Mouse (Mus musculus) hindbrain, embryonic 16.5 days (tissue): ENCODE measurements at regions not wholly inside any gene's neighbourhood (a gene's known extent, or its start where the extent isn't known, plus 50 kb on each side); places are given as distances from the start of the nearest gene placed in this dataset.

Experiments
- ATAC-seq: fragments of 200-750 bp; cut with Nextera tagmentation; 2 replicates; pipeline ENCODE4 v1.8.0; 2017; ENCODE audit warnings: moderate TSS enrichment, moderate library complexity
- H3K27ac ChIP-seq: fragments of 300-500 bp; sonication (generic); 2 replicates; pipeline ENCODE4 v1.5.1; 2014; ENCODE audit warnings: low read depth, mild to moderate bottlenecking, control low read depth, low read length, moderate library complexity
- H3K27me3 ChIP-seq: fragments of 300-500 bp; sonication (generic); replicated peaks from 2 replicates; pipeline ENCODE4 v1.6.1; 2014; ENCODE audit warnings: low read length; ENCODE audit not compliant: control insufficient read depth, insufficient read depth
- H3K36me3 ChIP-seq: fragments of 300-500 bp; sonication (generic); 2 replicates; pipeline ENCODE4 v1.6.1; 2014; ENCODE audit warnings: mild to moderate bottlenecking, low read length, moderate library complexity, mixed read lengths; ENCODE audit not compliant: control insufficient read depth, insufficient read depth
- H3K4me1 ChIP-seq: fragments of 300-500 bp; sonication (generic); 2 replicates; pipeline ENCODE4 v1.6.1; 2014; ENCODE audit warnings: low read depth, low read length; ENCODE audit not compliant: control insufficient read depth, insufficient read depth
- H3K4me2 ChIP-seq: fragments of 300-500 bp; sonication (generic); 2 replicates; pipeline ENCODE4 v1.6.1; 2014; ENCODE audit warnings: mild to moderate bottlenecking, low read length, control low read depth, moderate library complexity
- H3K4me3 ChIP-seq: fragments of 300-500 bp; sonication (generic); 2 replicates; pipeline ENCODE4 v1.5.1; 2014; ENCODE audit warnings: mild to moderate bottlenecking, low read length, control low read depth, moderate library complexity
- H3K9ac ChIP-seq: fragments of 300-500 bp; sonication (generic); 2 replicates; pipeline ENCODE4 v1.6.1; 2014; ENCODE audit warnings: low read depth, mild to moderate bottlenecking, control low read depth, low read length, moderate library complexity
- H3K9me3 ChIP-seq: fragments of 300-500 bp; sonication (generic); 2 replicates; pipeline ENCODE4 v1.6.1; 2014; ENCODE audit warnings: mild to moderate bottlenecking, low read length, moderate library complexity; ENCODE audit not compliant: control insufficient read depth
- WGBS: fragments of 180-500 bp; shearing (Covaris S2); extraction: QIAGEN DNeasy Blood & Tissue Kit; methylation state at CpG from one replicate; pipeline ENCODE4 v1.1.7; 2014; 5-methylcytosine and 5-hydroxymethylcytosine counted together

DNA sequence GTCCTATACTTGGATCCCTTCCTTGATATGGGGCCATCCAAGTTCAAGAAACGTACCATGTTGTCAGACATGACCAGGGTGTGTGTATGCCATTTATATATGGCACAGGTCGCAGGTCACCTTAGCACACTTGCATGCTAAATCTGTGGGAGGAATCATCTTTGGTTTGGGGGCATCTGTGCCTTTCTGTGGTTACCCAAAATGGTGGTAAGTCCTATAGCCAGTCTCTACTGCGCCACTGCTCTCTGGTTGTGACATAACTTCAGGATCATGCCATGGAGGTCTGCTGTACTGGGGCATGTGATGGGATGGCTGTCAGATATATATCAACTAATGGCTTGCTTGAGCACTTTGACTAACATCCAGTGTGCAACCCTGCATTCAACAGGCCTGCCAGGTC, 112.9 kb upstream of the Rtl1 start:
- Histone ChIP-seq H3K9ac (no peak overlapping the region), H3K4me1 (no peaks in the 10 kb centered on the region), H3K4me2 (no peak overlapping the region), H3K9me3 (no peaks in the 10 kb centered on the region), H3K4me3 (no peak overlapping the region), H3K27ac (no peak overlapping the region), H3K36me3 (peaks cover 6% of the 10 kb centered on the region), H3K27me3 (no peaks in the 10 kb centered on the region)
- WGBS, result 95% methylated on average over 3 of the region's 3 CpGs
- no peak for ATAC-seq

- Histone ChIP-seq H3K27me3 (no peaks in the 10 kb centered on the region), H3K27ac (no peak overlapping the region), H3K4me3 (no peak overlapping the region), H3K4me1 (no peaks in the 10 kb centered on the region), H3K9ac (no peak overlapping the region), H3K36me3 (peaks cover 6% of the 10 kb centered on the region), H3K9me3 (no peaks in the 10 kb centered on the region), H3K4me2 (no peak overlapping the region)
- ATAC-seq, result no peak
- WGBS, result 91% methylated on average over 5 of the region's 5 CpGs
Measured at GRCm38 (mm10) chr12:109714061-109714460, 113.9 kb upstream of the Rtl1 start.

GRCm38 (mm10) chr12:109716991-109717390, 116.9 kb upstream of the Rtl1 start:
- ATAC-seq, result no peak
- Histone ChIP-seq H3K9ac (no peak overlapping the region), H3K9me3 (no peaks in the 10 kb centered on the region), H3K4me1 (no peaks in the 10 kb centered on the region), H3K27me3 (no peaks in the 10 kb centered on the region), H3K27ac (no peak overlapping the region), H3K4me2 (no peak overlapping the region), H3K4me3 (no peak overlapping the region), H3K36me3 (peaks cover 3% of the 10 kb centered on the region)
- 92% methylated on average over 20 of the region's 20 CpGs for WGBS

DNA sequence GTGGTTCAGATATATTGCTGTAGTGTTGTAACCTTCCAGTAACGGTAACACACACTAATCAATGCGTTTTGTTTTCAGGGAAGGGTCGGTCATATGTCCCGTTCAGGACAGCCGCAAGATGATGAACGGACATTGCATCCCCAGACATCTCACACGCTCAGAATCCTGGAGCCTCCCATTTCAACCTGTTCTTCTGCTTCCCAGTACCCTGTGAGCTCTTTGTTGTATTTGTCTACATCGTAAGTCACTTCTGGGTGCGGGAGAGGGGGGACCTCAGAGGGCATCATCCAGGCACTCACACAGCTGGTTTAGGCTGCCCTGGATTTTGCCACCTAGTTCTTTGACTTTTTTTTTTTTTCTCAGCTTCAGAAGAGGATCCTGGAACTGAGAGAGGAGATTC, 117.9 kb upstream of the Rtl1 start:
- no peak overlapping the region for H3K4me3 ChIP-seq
- WGBS, result 94% methylated on average over 9 of the region's 9 CpGs
- peaks cover 2% of the 10 kb centered on the region; the same call in 1 of the 2 replicates for H3K36me3 ChIP-seq
- H3K4me2 ChIP-seq, result no peak overlapping the region
- no peaks in the 10 kb centered on the region for H3K4me1 ChIP-seq
- no peaks in the 10 kb centered on the region for H3K27me3 ChIP-seq
- H3K9me3 ChIP-seq, result no peaks in the 10 kb centered on the region
- ATAC-seq, result no peak
- H3K27ac ChIP-seq, result no peak overlapping the region
- H3K9ac ChIP-seq, result no peak overlapping the region

DNA sequence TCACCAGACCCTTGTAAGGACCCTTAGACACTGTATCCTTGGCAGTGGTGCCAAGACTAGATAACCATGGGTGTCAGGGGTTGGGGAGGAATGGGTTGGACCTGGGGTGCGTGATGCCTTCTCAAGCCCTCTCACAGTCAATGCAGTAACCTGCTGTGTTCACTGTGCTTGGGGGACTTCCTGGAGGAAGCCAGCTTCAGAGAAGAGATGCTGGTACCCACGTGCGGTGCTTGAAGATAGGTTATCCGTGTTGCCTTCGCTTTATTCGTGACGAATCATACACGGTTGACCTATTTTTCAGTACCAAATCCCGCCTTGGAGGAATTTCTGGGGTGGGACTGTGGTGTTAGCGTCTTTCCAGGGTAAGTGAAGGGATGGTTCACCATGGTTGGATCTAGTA, 138.1 kb upstream of the Rtl1 start:
- 94% methylated on average over 10 of the region's 10 CpGs for WGBS
- Histone ChIP-seq H3K9ac (no peak overlapping the region), H3K9me3 (no peaks in the 10 kb centered on the region), H3K27ac (no peak overlapping the region), H3K4me3 (no peak overlapping the region), H3K36me3 (peaks cover 14% of the 10 kb centered on the region), H3K4me1 (no peaks in the 10 kb centered on the region), H3K4me2 (no peak overlapping the region), H3K27me3 (no peaks in the 10 kb centered on the region)
- ATAC-seq, result no peak

- no peak for ATAC-seq
- Histone ChIP-seq H3K36me3 (peaks cover 13% of the 10 kb centered on the region), H3K4me2 (no peak overlapping the region), H3K9ac (no peak overlapping the region), H3K27ac (no peak overlapping the region), H3K4me3 (no peak overlapping the region), H3K27me3 (no peaks in the 10 kb centered on the region), H3K9me3 (no peaks in the 10 kb centered on the region), H3K4me1 (no peaks in the 10 kb centered on the region)
- WGBS, result 94% methylated on average over 6 of the region's 6 CpGs
Measured at GRCm38 (mm10) chr12:109738911-109739310, 138.8 kb upstream of the Rtl1 start.

DNA sequence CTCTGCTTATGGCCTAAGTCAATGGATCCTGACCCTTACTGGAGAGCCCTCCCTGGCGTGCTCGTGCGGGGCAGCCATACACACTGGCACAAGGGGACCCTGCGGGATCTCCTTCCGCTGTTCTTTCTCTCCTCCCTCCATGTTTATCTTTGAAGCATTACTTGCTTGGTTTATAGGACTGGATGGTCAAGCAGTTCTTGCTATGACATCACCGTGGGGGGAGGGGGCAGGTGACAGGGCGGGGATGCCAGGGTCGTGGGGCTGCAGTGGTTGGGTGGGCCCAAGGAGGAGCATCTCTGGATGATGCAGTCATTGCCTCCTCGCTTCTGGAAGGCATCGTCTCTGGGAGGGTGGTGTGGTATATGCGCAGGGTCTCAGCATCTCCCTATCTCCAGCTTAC, 142.4 kb upstream of the Rtl1 start:
- Histone ChIP-seq H3K9ac (no peak overlapping the region), H3K27ac (no peak overlapping the region), H3K4me1 (peaks cover 10% of the 10 kb centered on the region), H3K4me2 (no peak overlapping the region), H3K27me3 (no peaks in the 10 kb centered on the region), H3K9me3 (no peaks in the 10 kb centered on the region), H3K36me3 (peaks cover 7% of the 10 kb centered on the region; the same call in 1 of the 2 replicates), H3K4me3 (no peak overlapping the region)
- ATAC-seq, result no peak
- WGBS, result 92% methylated on average over 11 of the region's 11 CpGs

GRCm38 (mm10) chr12:109743036-109743650, 143.0 kb upstream of the Rtl1 start:
- Histone ChIP-seq H3K4me1 (peaks cover 10% of the 10 kb centered on the region), H3K36me3 (peaks cover 7% of the 10 kb centered on the region; the same call in 1 of the 2 replicates), H3K4me2 (no peak overlapping the region), H3K27ac (no peak overlapping the region), H3K9ac (no peak overlapping the region), H3K9me3 (no peaks in the 10 kb centered on the region), H3K4me3 (no peak overlapping the region), H3K27me3 (no peaks in the 10 kb centered on the region)
- WGBS, result 74% methylated on average over 24 of the region's 24 CpGs
- no peak for ATAC-seq

GRCm38 (mm10) chr12:109744186-109744585, 144.1 kb upstream of the Rtl1 start:
- Histone ChIP-seq H3K4me1 (peaks cover 10% of the 10 kb centered on the region), H3K4me2 (no peak overlapping the region), H3K9me3 (no peaks in the 10 kb centered on the region), H3K27ac (no peak overlapping the region), H3K36me3 (peaks cover 4% of the 10 kb centered on the region; the same call in 1 of the 2 replicates), H3K9ac (no peak overlapping the region), H3K4me3 (no peak overlapping the region), H3K27me3 (no peaks in the 10 kb centered on the region)
- ATAC-seq, result no peak
- WGBS, result 98% methylated on average over 4 of the region's 4 CpGs
